Mouse (Mus musculus) liver, embryonic 14.5 days (tissue): ENCODE results near the gene Cers1.

Experiments used
- CTCF ChIP-seq: IDR thresholded peaks from 2 replicates; pipeline ENCODE4 v1.5.1; 2016; ENCODE audit warnings: antibody characterized with exemption, low read depth, control low read depth
- EP300 ChIP-seq: IDR thresholded peaks from 2 replicates; pipeline ENCODE4 v1.6.1; 2016; ENCODE audit warnings: antibody characterized with exemption, low read depth

- TF ChIP-seq CTCF (no peak), EP300 (no peak)
Measured at GRCm38 (mm10) chr8:70284421-70284820, 31.2 kb upstream of the Cers1 start.
